Mouse (Mus musculus): ENCODE measurements around the gene Tex9.
A peak's percentile ranks its signal among the peaks of the same experiment; 100 is the strongest.

Tex9 gene

DNA sequence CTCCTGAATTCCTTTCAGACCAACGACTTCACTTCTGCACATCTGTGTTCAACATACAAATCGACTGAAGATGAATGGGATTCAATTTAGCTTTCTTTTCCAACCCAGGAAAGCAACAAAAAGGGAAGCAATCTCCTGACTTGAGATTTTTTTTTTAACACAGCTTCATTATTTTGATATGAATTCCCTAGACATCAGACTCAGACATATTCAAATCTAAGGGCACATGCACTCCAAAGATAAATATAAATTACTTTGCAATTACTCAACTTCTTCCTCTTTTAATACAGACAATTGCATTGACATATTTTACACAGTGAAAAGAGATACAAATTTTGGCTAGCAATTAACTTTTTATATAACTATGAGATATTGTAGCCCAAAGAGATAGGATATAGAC lies 4.7 kb upstream of the Tex9 start:
- Histone ChIP-seq H3K4me1 (replicated peaks; ENCODE audit: low read depth, low read length) (peaks cover 23% of the 10 kb centered on the region), H3K27me3 (ENCODE audit: insufficient read depth, low read length) (peaks cover 13% of the 10 kb centered on the region), H3K9me3 (ENCODE audit: low read length) (no peaks in the 10 kb centered on the region), H3K4me3 (replicated peaks; ENCODE audit: low read length) (no peak overlapping the region), H3K36me3 (ENCODE audit: insufficient read depth, low read length) (no peaks in the 10 kb centered on the region)
- TF ChIP-seq NANOG (IDR thresholded peaks at IDR 0.05; ENCODE audit: borderline replicate concordance, low read length) = no peak
- no peak for TF ChIP-seq CTCF (conservative IDR thresholded peaks at IDR 0.05; ENCODE audit: low read length)
- no peak for TF ChIP-seq POU5F1 (IDR thresholded peaks at IDR 0.05; ENCODE audit: borderline replicate concordance, low read length)

DNA sequence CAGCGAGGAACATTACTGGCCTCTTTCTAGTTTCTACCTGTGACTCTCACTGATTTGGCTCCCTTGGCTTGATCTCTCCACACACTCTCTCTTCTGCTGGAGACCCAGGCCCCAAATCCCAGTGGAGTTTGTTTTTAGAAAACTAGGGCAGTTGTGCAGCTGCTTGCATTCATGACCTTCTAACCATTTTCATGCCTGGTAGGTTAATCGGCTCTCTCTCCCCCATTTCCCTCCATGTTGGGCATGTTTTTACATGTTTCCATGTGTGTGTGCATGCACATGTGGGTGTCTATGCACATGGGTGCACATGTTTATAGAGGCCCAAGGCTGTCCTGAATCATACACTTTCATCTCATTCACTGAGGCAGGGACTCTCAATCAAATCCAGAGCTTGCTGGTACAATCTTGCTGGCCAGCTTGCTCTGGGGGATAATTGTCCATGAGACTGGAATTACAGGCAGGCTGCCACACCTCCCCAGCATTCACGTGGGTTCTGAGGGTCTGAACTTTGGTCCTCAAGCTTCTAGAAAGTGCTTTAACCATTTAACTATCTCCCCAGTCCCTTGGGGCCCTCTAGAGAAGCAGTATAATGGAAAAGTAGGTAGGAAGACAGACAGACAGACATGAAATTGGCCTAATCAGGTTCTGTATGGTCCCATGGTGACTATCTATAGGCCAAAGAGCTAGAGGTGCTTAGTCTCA lies 2.1 kb upstream of the Tex9 start:
- H3K4me1 ChIP-seq (replicated peaks; ENCODE audit: low read depth, low read length) = peaks cover 35% of the 10 kb centered on the region
- peaks cover 5% of the 10 kb centered on the region for H3K27me3 ChIP-seq (ENCODE audit: insufficient read depth, low read length)
- H3K9me3 ChIP-seq (ENCODE audit: low read length) = no peaks in the 10 kb centered on the region
- no peak overlapping the region for H3K4me3 ChIP-seq (replicated peaks; ENCODE audit: low read length)
- TF ChIP-seq NANOG (IDR thresholded peaks at IDR 0.05; ENCODE audit: borderline replicate concordance, low read length) = no peak
- peaks cover 3% of the 10 kb centered on the region; the same call in 1 of the 2 replicates for H3K36me3 ChIP-seq (ENCODE audit: insufficient read depth, low read length)

DNA sequence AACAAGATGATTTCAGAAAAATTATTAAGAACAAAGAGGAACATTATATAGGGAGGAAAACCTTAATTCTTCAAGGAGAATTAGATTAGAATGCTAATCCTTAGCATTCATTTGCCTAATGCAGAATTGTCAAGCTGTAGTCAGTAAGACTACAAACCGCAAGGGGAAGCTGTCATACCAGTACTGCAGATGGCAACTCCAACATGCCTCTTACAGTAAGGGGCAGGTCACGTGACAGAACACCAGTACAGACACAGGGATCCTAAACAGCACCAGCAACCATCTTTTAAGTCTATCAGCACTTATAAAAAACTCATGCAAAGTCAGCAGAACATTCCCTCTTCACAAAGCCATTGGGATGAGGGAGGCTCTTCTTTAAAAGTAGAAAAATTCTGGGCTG lies 1.5 kb upstream of the Tex9 start:
- Histone ChIP-seq H3K9me3 (ENCODE audit: low read length) (no peaks in the 10 kb centered on the region), H3K36me3 (ENCODE audit: insufficient read depth, low read length) (peaks cover 8% of the 10 kb centered on the region; the same call in 1 of the 2 replicates), H3K4me1 (replicated peaks; ENCODE audit: low read depth, low read length) (peaks cover 36% of the 10 kb centered on the region), H3K4me3 (replicated peaks; ENCODE audit: low read length) (no peak overlapping the region), H3K27me3 (ENCODE audit: insufficient read depth, low read length) (peaks cover 3% of the 10 kb centered on the region; the same call in 1 of the 2 replicates)
- TF ChIP-seq NANOG (IDR thresholded peaks at IDR 0.05; ENCODE audit: borderline replicate concordance, low read length) = no peak
- TF ChIP-seq POU5F1 (IDR thresholded peaks at IDR 0.05; ENCODE audit: borderline replicate concordance, low read length) = no peak
- no peak for TF ChIP-seq CTCF (conservative IDR thresholded peaks at IDR 0.05; ENCODE audit: low read length)

DNA sequence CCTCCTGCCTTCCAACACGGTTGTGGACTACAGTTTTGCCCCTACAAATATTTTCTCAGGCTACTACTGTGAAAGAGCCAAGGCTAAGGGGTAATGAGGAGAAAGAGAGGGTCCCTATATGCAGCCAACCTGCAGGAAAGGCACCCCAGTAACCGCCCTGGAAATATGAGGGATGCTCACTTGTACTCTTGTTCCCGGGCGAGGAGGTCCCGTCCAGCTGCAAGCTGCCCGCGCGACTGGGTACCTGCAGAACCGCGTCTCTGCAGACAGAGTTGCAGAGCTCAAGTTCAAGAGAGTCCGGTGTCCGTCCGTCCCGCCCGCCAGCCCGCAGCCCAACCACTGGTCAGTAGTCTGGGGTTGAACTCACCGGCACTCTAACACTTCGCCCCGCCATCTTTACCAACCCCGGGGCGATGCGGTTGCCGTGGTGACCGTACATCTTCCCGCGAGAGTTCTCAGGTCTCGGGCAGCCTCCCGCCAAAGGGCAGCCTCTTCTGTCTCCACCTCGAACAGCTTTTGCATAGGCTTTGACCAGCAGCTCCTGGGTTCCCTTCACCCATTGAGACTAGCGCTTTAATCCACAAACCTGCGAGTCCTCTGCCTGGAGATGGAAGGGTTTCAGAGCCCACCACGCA lies 336 bp downstream of the Tex9 start:
- no peak for TF ChIP-seq POU5F1 (IDR thresholded peaks at IDR 0.05; ENCODE audit: borderline replicate concordance, low read length)
- H3K4me3 ChIP-seq (replicated peaks; ENCODE audit: low read length) = peak overlapping the region; percentile 93
- H3K9me3 ChIP-seq (ENCODE audit: low read length) = no peaks in the 10 kb centered on the region
- peaks cover 36% of the 10 kb centered on the region for H3K4me1 ChIP-seq (replicated peaks; ENCODE audit: low read depth, low read length)
- H3K36me3 ChIP-seq (ENCODE audit: insufficient read depth, low read length) = peaks cover 21% of the 10 kb centered on the region
- no peaks in the 10 kb centered on the region for H3K27me3 ChIP-seq (ENCODE audit: insufficient read depth, low read length)

DNA sequence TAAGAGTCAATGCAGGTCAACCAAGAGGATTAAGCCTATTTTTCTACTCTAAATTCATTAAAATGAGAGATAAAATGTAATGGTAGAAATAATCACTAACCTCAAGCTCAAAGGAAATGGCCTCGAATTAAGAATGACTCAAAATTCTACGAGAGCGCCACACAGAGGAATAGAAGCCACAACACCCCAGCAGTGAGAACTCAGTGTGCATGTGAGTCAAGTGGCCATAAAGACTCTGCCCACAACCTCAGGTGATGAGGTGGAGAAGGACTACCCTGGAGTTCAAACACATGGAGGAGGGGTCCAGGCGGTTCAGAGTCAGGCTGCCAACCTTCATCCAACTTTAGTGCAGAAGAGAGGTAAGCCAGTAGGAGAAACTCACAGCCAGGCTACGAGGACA lies 2.9 kb downstream of the Tex9 start:
- Histone ChIP-seq H3K9me3 (ENCODE audit: low read length) (no peaks in the 10 kb centered on the region), H3K27me3 (ENCODE audit: insufficient read depth, low read length) (no peaks in the 10 kb centered on the region), H3K4me1 (replicated peaks; ENCODE audit: low read depth, low read length) (peaks cover 32% of the 10 kb centered on the region), H3K4me3 (replicated peaks; ENCODE audit: low read length) (no peak overlapping the region), H3K36me3 (ENCODE audit: insufficient read depth, low read length) (peaks cover 34% of the 10 kb centered on the region)
- no peak for TF ChIP-seq CTCF (conservative IDR thresholded peaks at IDR 0.05; ENCODE audit: low read length)
- no peak for TF ChIP-seq POU5F1 (IDR thresholded peaks at IDR 0.05; ENCODE audit: borderline replicate concordance, low read length)
- TF ChIP-seq NANOG (IDR thresholded peaks at IDR 0.05; ENCODE audit: borderline replicate concordance, low read length) = no peak

DNA sequence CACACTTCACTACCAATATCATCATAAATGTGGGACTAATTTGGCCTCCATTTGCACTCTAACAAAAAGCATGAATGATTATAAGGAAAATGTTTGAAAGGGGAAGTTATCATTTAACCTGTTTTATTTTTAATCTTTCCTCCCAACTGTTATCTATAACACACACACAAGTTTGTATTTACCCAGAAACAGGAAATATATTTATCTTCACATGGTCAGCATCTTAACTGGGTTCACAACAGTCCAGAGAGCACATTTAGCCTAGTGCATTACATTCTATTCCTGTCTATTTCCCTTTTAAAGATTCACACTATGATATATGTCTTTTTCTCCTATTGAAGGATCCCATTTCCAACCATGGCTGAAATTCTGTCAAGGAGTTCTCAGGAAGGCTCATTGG lies 3.5 kb downstream of the Tex9 start:
- H3K36me3 ChIP-seq (ENCODE audit: insufficient read depth, low read length) = peaks cover 39% of the 10 kb centered on the region
- H3K9me3 ChIP-seq (ENCODE audit: low read length) = no peaks in the 10 kb centered on the region
- no peaks in the 10 kb centered on the region for H3K27me3 ChIP-seq (ENCODE audit: insufficient read depth, low read length)
- peaks cover 26% of the 10 kb centered on the region for H3K4me1 ChIP-seq (replicated peaks; ENCODE audit: low read depth, low read length)
- TF ChIP-seq NANOG (IDR thresholded peaks at IDR 0.05; ENCODE audit: borderline replicate concordance, low read length) (no peak), CTCF (conservative IDR thresholded peaks at IDR 0.05; ENCODE audit: low read length) (no peak), POU5F1 (IDR thresholded peaks at IDR 0.05; ENCODE audit: borderline replicate concordance, low read length) (no peak)
- no peak overlapping the region for H3K4me3 ChIP-seq (replicated peaks; ENCODE audit: low read length)

DNA sequence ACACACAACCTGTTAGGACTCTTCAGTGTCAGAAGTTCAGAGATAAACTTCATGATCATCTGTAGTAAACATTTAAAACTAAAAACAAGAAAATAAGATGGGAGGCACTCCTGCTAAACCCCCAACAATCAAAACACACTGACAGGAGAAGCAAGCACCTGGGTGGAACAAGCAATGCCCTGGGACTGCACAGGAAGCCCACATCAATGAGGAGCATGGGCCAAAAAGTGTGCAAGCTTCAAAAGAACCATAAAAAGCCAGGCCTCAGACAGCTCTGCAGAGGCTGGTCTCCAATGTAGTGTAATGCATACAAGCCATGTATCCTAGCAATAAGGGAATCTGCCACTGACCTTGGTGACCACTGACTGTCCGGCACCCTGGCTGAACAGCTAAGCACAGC lies 12.7 kb downstream of the Tex9 start:
- Histone ChIP-seq H3K4me3 (replicated peaks; ENCODE audit: low read length) (no peak overlapping the region), H3K4me1 (replicated peaks; ENCODE audit: low read depth, low read length) (peaks cover 8% of the 10 kb centered on the region; the same call in 1 of the 2 replicates), H3K27me3 (ENCODE audit: insufficient read depth, low read length) (no peaks in the 10 kb centered on the region), H3K36me3 (ENCODE audit: insufficient read depth, low read length) (peaks cover 80% of the 10 kb centered on the region), H3K9me3 (ENCODE audit: low read length) (no peaks in the 10 kb centered on the region)
- no peak for TF ChIP-seq CTCF (conservative IDR thresholded peaks at IDR 0.05; ENCODE audit: low read length)
- TF ChIP-seq NANOG (IDR thresholded peaks at IDR 0.05; ENCODE audit: borderline replicate concordance, low read length) = no peak
- TF ChIP-seq POU5F1 (IDR thresholded peaks at IDR 0.05; ENCODE audit: borderline replicate concordance, low read length) = no peak

DNA sequence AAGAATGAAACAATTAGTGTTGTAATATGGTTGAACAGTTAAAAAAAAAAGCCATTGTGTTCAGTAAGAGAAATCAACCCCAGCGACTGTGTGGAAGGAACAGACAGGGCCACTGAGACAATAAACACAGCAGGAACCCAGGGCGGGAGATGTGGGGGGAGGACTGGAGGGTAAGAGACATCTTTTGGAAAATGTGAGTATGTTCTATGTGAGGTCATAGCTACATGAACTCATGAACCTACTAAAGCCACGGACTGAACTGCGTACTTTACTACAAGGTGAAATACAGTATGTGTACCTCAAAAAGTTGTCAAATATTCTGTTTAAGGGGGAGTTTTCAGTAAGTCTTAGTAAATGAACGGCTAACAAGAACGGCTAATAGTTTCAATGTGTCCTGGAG lies 14.7 kb downstream of the Tex9 start:
- Histone ChIP-seq H3K9me3 (ENCODE audit: low read length) (no peaks in the 10 kb centered on the region), H3K27me3 (ENCODE audit: insufficient read depth, low read length) (no peaks in the 10 kb centered on the region), H3K4me3 (replicated peaks; ENCODE audit: low read length) (no peak overlapping the region), H3K4me1 (replicated peaks; ENCODE audit: low read depth, low read length) (peaks cover 8% of the 10 kb centered on the region; the same call in 1 of the 2 replicates), H3K36me3 (ENCODE audit: insufficient read depth, low read length) (peaks cover 85% of the 10 kb centered on the region)
- no peak for TF ChIP-seq NANOG (IDR thresholded peaks at IDR 0.05; ENCODE audit: borderline replicate concordance, low read length)
- no peak for TF ChIP-seq CTCF (conservative IDR thresholded peaks at IDR 0.05; ENCODE audit: low read length)
- TF ChIP-seq POU5F1 (IDR thresholded peaks at IDR 0.05; ENCODE audit: borderline replicate concordance, low read length) = no peak

DNA sequence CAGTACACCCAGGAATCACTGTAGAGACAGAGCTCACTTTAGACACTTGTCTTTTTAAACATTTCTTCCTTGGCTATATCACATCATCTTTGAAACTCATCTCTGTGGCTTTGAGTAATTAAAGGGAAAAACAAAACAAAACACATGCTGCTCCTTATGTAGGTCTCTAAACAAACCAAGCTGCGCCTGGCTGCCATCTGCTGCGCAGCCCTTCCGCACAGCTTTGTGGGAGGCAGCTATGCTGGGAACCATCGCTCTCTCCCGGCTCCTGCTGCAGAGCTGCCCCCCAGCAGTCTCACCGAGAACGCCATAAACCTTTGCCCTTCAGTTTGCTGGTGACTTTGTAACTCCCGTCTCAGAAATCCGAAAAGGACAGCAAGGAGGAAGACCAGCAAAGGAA lies 16.5 kb downstream of the Tex9 start:
- no peaks in the 10 kb centered on the region for H3K27me3 ChIP-seq (ENCODE audit: insufficient read depth, low read length)
- no peak for TF ChIP-seq NANOG (IDR thresholded peaks at IDR 0.05; ENCODE audit: borderline replicate concordance, low read length)
- TF ChIP-seq CTCF (conservative IDR thresholded peaks at IDR 0.05; ENCODE audit: low read length) = no peak
- TF ChIP-seq POU5F1 (IDR thresholded peaks at IDR 0.05; ENCODE audit: borderline replicate concordance, low read length) = no peak
- H3K4me3 ChIP-seq (replicated peaks; ENCODE audit: low read length) = no peak overlapping the region
- H3K9me3 ChIP-seq (ENCODE audit: low read length) = no peaks in the 10 kb centered on the region
- H3K4me1 ChIP-seq (replicated peaks; ENCODE audit: low read depth, low read length) = peaks cover 8% of the 10 kb centered on the region; the same call in 1 of the 2 replicates
- H3K36me3 ChIP-seq (ENCODE audit: insufficient read depth, low read length) = peaks cover 83% of the 10 kb centered on the region

Data from E14TG2a.4 (cell line).